Mouse (Mus musculus) midbrain, embryonic 16.5 days (tissue): ENCODE measurements around the gene Cx3cr1. TPM values are rescaled to one million over a fixed set of nuclear protein-coding genes. Genes with fewer than 3 reads are reported as not detected.

Source experiments
- ATAC-seq: fragments of 200-750 bp; cut with Nextera tagmentation; 2 replicates; pipeline ENCODE4 v1.8.0; 2017; ENCODE audit warnings: moderate TSS enrichment
- H3K27ac ChIP-seq: fragments of 300-500 bp; sonication (generic); 2 replicates; pipeline ENCODE4 v1.5.1; 2014; ENCODE audit warnings: mild to moderate bottlenecking, low read length, mixed read lengths
- H3K27me3 ChIP-seq: fragments of 300-500 bp; sonication (generic); 2 replicates; pipeline ENCODE4 v1.6.1; 2014; ENCODE audit warnings: low read depth, low read length, mixed read lengths; ENCODE audit not compliant: control insufficient read depth, insufficient read depth
- H3K36me3 ChIP-seq: fragments of 300-500 bp; sonication (generic); 2 replicates; pipeline ENCODE4 v1.6.1; 2014; ENCODE audit warnings: mild to moderate bottlenecking, low read length, moderate library complexity, mixed read lengths; ENCODE audit not compliant: control insufficient read depth, insufficient read depth
- H3K4me1 ChIP-seq: fragments of 300-500 bp; sonication (generic); 2 replicates; pipeline ENCODE4 v1.6.1; 2014; ENCODE audit warnings: mild to moderate bottlenecking, low read length, mixed read lengths; ENCODE audit not compliant: control insufficient read depth, insufficient read depth
- H3K4me2 ChIP-seq: fragments of 300-500 bp; sonication (generic); 2 replicates; pipeline ENCODE4 v1.6.1; 2014; ENCODE audit warnings: mild to moderate bottlenecking, low read length, mixed read lengths
- H3K4me3 ChIP-seq: fragments of 300-500 bp; sonication (generic); 2 replicates; pipeline ENCODE4 v1.5.1; 2014; ENCODE audit warnings: low read depth, mild to moderate bottlenecking, low read length, moderate library complexity, mixed read lengths
- H3K9ac ChIP-seq: fragments of 300-500 bp; sonication (generic); 2 replicates; pipeline ENCODE4 v1.6.1; 2014; ENCODE audit warnings: low read depth, low read length, mixed read lengths
- H3K9me3 ChIP-seq: fragments of 300-500 bp; sonication (generic); replicated peaks from 2 replicates; pipeline ENCODE4 v1.6.1; 2014; ENCODE audit warnings: mild to moderate bottlenecking, low read length, mixed read lengths; ENCODE audit not compliant: control insufficient read depth, poor library complexity, severe bottlenecking
- WGBS: fragments of 180-500 bp; shearing (Covaris S2); extraction: QIAGEN DNeasy Blood & Tissue Kit; methylation state at CpG from one replicate; pipeline ENCODE4 v1.1.7; 2014; 5-methylcytosine and 5-hydroxymethylcytosine counted together
- polyA plus RNA-seq: library from polyadenylated mRNA; unstranded; fragments of >200 nt; fragmentation: Nextera tagmentation; extraction: Ambion mirVana; gene quantifications from 2 replicates; pipeline ENCODE4 v1.2.1, GENCODE M21; 2015

Gene Cx3cr1
- polyA plus RNA-seq, 1 experiment from 2014 or later, result 8.0 TPM

DNA sequence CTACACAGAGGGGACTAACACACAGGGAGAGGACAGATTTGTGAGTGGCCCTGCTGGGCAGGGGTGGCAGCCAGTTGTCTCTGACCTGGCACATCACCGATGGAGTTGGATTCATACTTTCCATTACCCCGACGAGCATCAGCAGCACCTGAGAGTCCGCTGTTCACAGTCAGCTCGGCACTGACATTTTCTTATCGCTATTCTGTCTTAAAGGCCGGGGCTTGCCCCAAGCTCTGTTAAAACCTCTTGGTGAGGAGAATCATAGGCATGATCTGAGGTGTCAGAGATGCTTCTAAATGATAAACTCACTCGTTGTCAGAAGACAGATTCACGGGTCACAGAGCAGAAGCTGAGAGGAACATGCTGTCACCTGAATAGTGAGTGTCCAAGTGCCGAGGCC is 21.4 kb upstream of the Cx3cr1 start:
- Histone ChIP-seq H3K4me2 (no peak overlapping the region), H3K27ac (no peak overlapping the region), H3K4me1 (no peaks in the 10 kb centered on the region), H3K9me3 (no peaks in the 10 kb centered on the region), H3K27me3 (no peaks in the 10 kb centered on the region), H3K4me3 (no peak overlapping the region), H3K9ac (no peak overlapping the region), H3K36me3 (no peaks in the 10 kb centered on the region)
- no peak for ATAC-seq
- WGBS, result 88% methylated on average over 10 of the region's 10 CpGs

GRCm38 (mm10) chr9:120089125-120089524 is 19.4 kb upstream of the Cx3cr1 start:
- WGBS, result 88% methylated on average over 7 of the region's 7 CpGs
- Histone ChIP-seq H3K4me2 (no peak overlapping the region), H3K4me3 (no peak overlapping the region), H3K9ac (no peak overlapping the region), H3K36me3 (no peaks in the 10 kb centered on the region), H3K4me1 (no peaks in the 10 kb centered on the region), H3K9me3 (no peaks in the 10 kb centered on the region), H3K27ac (no peak overlapping the region), H3K27me3 (no peaks in the 10 kb centered on the region)
- no peak for ATAC-seq

GRCm38 (mm10) chr9:120084406-120084805 is 14.7 kb upstream of the Cx3cr1 start:
- 80% methylated on average over 9 of the region's 9 CpGs for WGBS
- Histone ChIP-seq H3K36me3 (no peaks in the 10 kb centered on the region), H3K4me2 (no peak overlapping the region), H3K4me3 (no peak overlapping the region), H3K9me3 (no peaks in the 10 kb centered on the region), H3K4me1 (no peaks in the 10 kb centered on the region), H3K27me3 (no peaks in the 10 kb centered on the region), H3K9ac (no peak overlapping the region), H3K27ac (no peak overlapping the region)
- no peak for ATAC-seq

- WGBS, result 85% methylated on average over 18 of the region's 18 CpGs
- H3K4me3 ChIP-seq, result no peak overlapping the region
- H3K9ac ChIP-seq, result no peak overlapping the region
- no peaks in the 10 kb centered on the region for H3K4me1 ChIP-seq
- H3K4me2 ChIP-seq, result no peak overlapping the region
- H3K27me3 ChIP-seq, result no peaks in the 10 kb centered on the region
- H3K9me3 ChIP-seq, result no peaks in the 10 kb centered on the region
- H3K27ac ChIP-seq, result no peak overlapping the region
- no peaks in the 10 kb centered on the region for H3K36me3 ChIP-seq
- no peak for ATAC-seq
Measured at GRCm38 (mm10) chr9:120083158-120083894, 13.6 kb upstream of the Cx3cr1 start.

DNA sequence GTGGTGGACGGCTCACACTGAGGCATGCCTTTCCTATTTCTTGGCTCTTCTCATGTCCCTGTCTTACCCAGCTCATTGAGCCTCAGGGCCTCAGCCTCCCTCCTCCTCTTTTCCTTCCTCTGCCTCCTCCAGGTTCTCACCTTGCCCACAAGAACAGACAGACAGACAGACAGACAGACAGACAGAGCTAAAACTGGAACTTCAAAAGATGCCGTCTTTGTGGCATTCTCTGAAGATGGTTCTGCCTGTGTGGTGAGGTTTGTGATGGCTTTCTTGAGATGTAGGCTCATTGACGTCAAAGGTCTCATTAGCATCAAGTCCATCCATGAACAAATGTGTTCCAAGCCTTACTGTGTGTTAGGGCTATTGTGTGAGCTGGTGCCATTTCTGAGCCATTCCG is 13.0 kb upstream of the Cx3cr1 start:
- H3K27me3 ChIP-seq, result no peaks in the 10 kb centered on the region
- H3K4me3 ChIP-seq, result no peak overlapping the region
- H3K9ac ChIP-seq, result no peak overlapping the region
- no peak for ATAC-seq
- no peaks in the 10 kb centered on the region for H3K36me3 ChIP-seq
- no peak overlapping the region for H3K4me2 ChIP-seq
- H3K27ac ChIP-seq, result no peak overlapping the region
- no peaks in the 10 kb centered on the region for H3K9me3 ChIP-seq
- WGBS, result 75% methylated on average over 4 of the region's 4 CpGs
- no peaks in the 10 kb centered on the region for H3K4me1 ChIP-seq

DNA sequence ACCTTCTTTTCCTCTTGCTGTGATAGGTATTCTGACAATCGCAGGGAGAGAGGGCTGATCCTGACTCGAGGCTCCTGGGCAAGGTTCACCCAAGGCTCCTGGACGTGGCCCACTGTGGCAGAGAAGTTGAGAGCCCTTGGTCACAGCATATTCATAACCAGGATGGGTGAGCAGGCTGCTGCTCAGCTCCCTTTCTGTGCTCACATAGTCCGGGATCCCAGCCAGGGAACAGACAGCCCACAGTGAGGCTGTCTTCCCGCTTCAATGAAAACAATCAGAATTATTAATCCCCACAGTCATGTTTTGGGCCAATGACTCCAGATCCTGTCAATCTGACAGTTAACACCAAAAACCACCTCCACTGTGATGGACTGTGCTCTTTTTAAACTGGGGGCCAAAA is 12.3 kb upstream of the Cx3cr1 start:
- no peaks in the 10 kb centered on the region for H3K9me3 ChIP-seq

GRCm38 (mm10) chr9:120081247-120081646 is 11.6 kb upstream of the Cx3cr1 start:
- no peak overlapping the region for H3K9ac ChIP-seq
- 77% methylated on average over 6 of the region's 6 CpGs for WGBS
- ATAC-seq, result no peak
- no peak overlapping the region for H3K4me3 ChIP-seq
- H3K27ac ChIP-seq, result no peak overlapping the region
- H3K4me2 ChIP-seq, result no peak overlapping the region
- no peaks in the 10 kb centered on the region for H3K27me3 ChIP-seq
- H3K36me3 ChIP-seq, result no peaks in the 10 kb centered on the region
- H3K4me1 ChIP-seq, result no peaks in the 10 kb centered on the region
- no peaks in the 10 kb centered on the region for H3K9me3 ChIP-seq

More for the DNA sequence above, 12.3 kb upstream of the Cx3cr1 start:
- no peaks in the 10 kb centered on the region for H3K27me3 ChIP-seq
- H3K4me3 ChIP-seq, result no peak overlapping the region
- no peak overlapping the region for H3K4me2 ChIP-seq
- ATAC-seq, result no peak
- no peaks in the 10 kb centered on the region for H3K36me3 ChIP-seq
- 84% methylated on average over 5 of the region's 5 CpGs for WGBS
- H3K4me1 ChIP-seq, result no peaks in the 10 kb centered on the region
- H3K27ac ChIP-seq, result no peak overlapping the region
- no peak overlapping the region for H3K9ac ChIP-seq

- Histone ChIP-seq H3K36me3 (no peaks in the 10 kb centered on the region), H3K9ac (no peak overlapping the region), H3K4me3 (no peak overlapping the region), H3K4me1 (no peaks in the 10 kb centered on the region), H3K27me3 (no peaks in the 10 kb centered on the region), H3K9me3 (no peaks in the 10 kb centered on the region), H3K27ac (no peak overlapping the region), H3K4me2 (no peak overlapping the region)
- 84% methylated on average over 8 of the region's 8 CpGs for WGBS
- no peak for ATAC-seq
Measured at GRCm38 (mm10) chr9:120080546-120081108, 10.9 kb upstream of the Cx3cr1 start.

- Histone ChIP-seq H3K9ac (no peak overlapping the region), H3K27me3 (no peaks in the 10 kb centered on the region), H3K4me1 (no peaks in the 10 kb centered on the region), H3K4me2 (no peak overlapping the region), H3K9me3 (no peaks in the 10 kb centered on the region), H3K4me3 (no peak overlapping the region), H3K36me3 (no peaks in the 10 kb centered on the region), H3K27ac (no peak overlapping the region)
- 81% methylated on average over 7 of the region's 7 CpGs for WGBS
- ATAC-seq, result no peak
Measured at GRCm38 (mm10) chr9:120079901-120080300, 10.2 kb upstream of the Cx3cr1 start.
